Mouse (Mus musculus): ENCODE results near the gene Kif4.

Kif4 gene

DNA sequence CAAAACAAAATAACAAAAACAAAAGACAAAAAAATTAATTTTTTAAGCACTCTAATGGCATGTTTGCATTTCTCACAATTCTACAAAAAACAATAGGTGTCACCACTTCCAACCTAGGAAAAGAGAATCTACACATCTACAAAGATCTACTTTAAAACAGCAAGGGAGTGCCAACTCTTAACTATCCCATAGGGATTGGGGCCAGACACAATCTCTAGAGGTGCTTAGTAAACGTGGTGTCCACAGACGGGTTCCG is at the start of gene Kif4:
Gene Kif4 (plus strand): TSS at position 192 of the 256 bp plus-strand sequence.
- no peak for DNase-seq (ENCODE audit: extremely low spot score, low read depth, low spot score)

- DNase-seq (ENCODE audit: extremely low spot score, low read depth, low spot score) = no peak
These were observed 30.7 kb upstream of the Kif4 start, which contains the start of gene P2ry4 for GRCm38 (mm10) chrX:100594791-100595190. P2ry4 (minus strand) TSS chrX:100594869.

GRCm38 (mm10) chrX:100597439-100597838 is 28.1 kb upstream of the Kif4 start:
- DNase-seq (ENCODE audit: extremely low spot score, low read depth, low spot score) = peak; percentile 1

DNA sequence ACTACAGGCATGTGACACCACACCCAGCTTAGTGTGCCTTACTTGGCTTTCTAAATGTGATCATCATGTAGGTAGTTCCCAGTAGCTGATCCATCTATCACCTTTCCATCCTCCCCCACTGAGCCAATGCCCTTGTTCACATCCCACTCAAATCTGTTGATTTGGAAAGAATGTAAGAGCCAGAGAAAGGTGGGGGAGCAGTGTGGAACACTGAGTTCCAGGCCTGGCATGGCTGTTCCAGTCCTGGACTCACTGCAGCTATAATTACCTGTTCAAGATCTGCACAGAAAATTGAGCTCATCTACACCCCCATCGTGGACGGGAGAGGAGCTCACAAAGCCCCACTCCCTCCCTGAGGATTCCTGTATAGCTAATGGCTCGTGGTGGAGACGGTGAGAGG is 25.8 kb upstream of the Kif4 start:
- DNase-seq (ENCODE audit: extremely low spot score, low read depth, low spot score) = no peak

DNA sequence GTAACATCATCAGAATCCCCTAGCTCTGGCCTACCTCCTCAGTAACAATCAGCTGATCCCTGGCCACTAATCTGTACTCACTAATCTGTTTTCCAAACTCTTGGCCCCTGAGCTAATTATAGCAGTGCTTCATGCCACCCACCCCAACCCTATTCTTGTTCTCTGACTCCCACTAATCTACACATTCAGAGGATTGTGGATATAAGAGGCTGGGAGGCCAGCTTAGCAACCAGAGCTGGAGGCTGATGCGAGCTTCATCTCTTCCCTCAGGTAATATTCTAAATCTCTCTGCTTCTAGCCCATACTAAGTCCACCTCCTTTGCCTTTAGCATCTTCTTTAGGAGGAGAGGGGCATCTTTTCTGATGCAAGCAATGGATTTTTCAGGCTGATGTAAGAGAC is 20.2 kb upstream of the Kif4 start, which contains the start of gene Arr3:
Gene Arr3 (plus strand): TSS at position 184 of the 400 bp plus-strand sequence.
- DNase-seq (ENCODE audit: extremely low spot score, low read depth, low spot score) = no peak

DNA sequence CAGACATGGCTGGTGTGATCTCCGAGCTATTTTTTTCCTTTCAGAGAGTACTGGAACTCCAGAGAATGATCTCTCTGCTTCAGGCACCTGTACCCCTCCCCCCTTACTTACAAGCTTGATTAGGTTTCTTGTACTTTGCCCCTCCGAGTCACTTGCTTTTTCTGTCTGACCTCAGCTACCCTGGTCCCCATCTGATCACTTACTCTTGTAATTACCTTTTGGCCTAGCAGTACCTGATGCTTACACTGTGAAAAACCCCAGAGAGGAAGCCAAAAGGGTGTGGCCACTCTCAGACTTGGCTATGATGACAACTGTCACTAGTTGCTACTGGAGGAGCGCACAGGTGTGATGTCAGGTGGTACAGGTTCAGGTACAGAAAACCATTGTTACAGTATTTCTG is 7.0 kb upstream of the Kif4 start:
- DNase-seq (ENCODE audit: extremely low spot score, low read depth, low spot score) = no peak

DNA sequence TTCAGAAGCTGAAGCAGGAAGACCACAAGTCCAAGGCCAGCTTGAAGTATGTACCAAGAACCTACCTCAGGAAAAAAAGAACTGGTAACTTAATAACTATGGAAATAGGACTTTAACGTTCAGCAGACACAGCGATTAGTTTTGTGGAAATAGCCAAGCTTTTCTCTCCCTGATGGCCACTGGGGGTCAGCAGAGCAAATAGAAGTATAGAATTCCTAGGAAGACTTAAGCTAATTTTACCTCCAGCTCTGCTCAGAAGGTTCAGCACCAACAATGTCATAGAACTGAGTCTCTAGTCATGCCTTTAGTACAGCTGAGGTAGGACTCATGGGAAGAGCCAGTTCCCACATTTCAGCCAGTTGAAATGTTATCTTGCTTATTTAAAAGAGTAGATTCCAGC is 4.2 kb upstream of the Kif4 start:
- DNase-seq (ENCODE audit: extremely low spot score, low read depth, low spot score) = no peak

GRCm38 (mm10) chrX:100624242-100624641 is 1.3 kb upstream of the Kif4 start:
- DNase-seq (ENCODE audit: extremely low spot score, low read depth, low spot score) = no peak

DNA sequence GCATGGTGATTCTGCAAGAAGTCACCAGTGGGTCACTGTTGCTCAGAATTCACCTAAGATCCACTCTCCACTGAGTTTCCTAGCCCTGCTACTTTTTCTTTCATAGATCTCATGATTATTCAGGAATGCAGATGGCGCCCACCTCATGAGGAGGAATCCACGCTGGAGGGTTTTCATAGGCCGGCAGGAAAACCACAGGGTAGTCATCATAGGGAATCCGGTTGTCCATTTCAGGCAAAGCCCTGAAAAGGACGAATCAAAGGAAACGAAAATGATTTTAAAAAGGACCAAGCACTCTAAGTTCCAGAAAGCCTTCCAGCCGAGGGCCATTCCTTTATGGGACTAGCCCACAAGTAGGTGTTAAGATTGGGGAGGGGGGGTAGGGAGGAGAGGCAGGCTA is 391 bp upstream of the Kif4 start:
- no peak for DNase-seq (ENCODE audit: extremely low spot score, low read depth, low spot score)

GRCm38 (mm10) chrX:100625802-100626793 is 561 bp downstream of the Kif4 start, which contains the start of gene Pdzd11:
Pdzd11 (minus strand) TSS chrX:100626568.
- DNase-seq (ENCODE audit: extremely low spot score, low read depth, low spot score) = peak; percentile 49

GRCm38 (mm10) chrX:100629076-100629475 is 3.5 kb downstream of the Kif4 start:
- DNase-seq (ENCODE audit: extremely low spot score, low read depth, low spot score) = no peak

GRCm38 (mm10) chrX:100638477-100638876 is 12.9 kb downstream of the Kif4 start:
- no peak for DNase-seq (ENCODE audit: extremely low spot score, low read depth, low spot score)

DNA sequence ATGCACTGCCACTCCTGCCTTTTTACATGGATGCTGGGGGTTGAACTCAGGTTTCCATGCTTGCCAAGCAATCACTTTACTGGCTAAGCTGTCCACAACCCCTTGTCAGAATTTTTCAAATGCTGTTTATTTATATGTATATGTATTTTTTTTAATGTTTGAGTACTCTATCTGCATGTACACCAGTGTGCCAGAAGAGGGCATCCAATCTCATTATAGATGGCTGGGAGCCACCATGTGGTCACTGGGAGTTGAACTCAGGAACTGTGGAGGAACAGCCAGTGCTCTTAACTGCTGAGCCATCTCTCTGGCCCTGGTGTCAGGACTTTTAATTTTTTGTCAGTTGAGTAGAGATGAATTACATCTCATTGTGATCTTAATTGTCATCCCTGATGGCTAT is 27.3 kb downstream of the Kif4 start:
- DNase-seq (ENCODE audit: extremely low spot score, low read depth, low spot score) = no peak

GRCm38 (mm10) chrX:100664825-100665224 is 39.3 kb downstream of the Kif4 start:
- no peak for DNase-seq (ENCODE audit: extremely low spot score, low read depth, low spot score)

DNA sequence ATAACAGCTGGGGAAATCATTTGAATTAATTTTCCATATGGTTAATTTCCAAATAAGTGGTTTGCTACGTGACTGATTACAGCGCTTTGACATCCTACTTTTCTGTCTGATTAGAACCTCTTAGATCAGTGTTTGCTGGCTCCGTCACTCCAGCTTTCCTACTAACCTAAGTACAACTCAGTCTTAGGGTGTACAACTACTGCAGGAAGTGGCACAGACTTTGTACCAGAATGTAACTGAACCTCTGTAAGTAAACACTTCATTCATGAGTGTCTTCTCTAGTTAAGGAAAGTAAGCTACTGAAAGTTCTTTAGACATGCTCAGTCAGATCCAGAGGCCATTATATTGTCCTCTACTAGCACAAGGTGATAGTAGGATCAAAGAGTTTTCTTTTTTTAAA is 52.7 kb downstream of the Kif4 start:
- no peak for DNase-seq (ENCODE audit: extremely low spot score, low read depth, low spot score)

DNA sequence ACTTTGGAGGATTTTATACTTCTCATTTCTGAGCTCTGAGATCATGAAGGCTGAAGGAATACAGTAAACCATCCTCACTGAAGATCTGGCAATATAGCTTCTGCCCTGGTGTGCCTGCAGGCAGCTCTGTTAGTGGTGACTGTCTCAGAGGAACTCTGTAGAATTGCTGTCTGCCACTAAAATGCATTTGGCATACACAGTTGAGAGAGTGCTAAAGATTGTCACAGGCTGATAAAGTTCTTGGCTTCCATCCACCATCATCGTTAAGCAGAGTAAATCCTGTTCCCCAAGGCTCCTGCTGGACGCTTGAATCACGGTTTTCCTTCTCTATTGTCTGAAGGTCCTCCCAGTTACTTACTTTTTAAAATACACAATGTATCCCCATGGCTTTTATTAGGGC is 61.0 kb downstream of the Kif4 start:
- DNase-seq (ENCODE audit: extremely low spot score, low read depth, low spot score) = no peak

- DNase-seq (ENCODE audit: extremely low spot score, low read depth, low spot score) = no peak
These were observed 62.0 kb downstream of the Kif4 start for GRCm38 (mm10) chrX:100687360-100688032.

DNA sequence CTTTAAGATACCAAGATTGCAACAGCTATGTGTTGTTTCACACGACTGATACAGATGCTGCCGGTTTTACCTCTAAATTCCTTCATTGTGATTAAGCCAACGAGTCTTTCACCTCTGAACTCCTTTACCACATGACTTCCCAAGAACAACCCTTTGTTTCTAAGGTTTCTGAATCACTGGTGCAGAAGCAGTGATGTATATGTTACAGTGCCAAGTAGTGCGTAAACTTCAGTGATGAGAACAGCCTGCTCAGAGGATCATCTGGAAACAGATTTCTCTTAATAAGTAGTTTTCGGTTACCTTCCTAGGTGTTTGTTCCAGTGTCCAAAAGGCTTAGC is 62.5 kb downstream of the Kif4 start:
- no peak for DNase-seq (ENCODE audit: extremely low spot score, low read depth, low spot score)

GRCm38 (mm10) chrX:100696776-100697175 is 71.2 kb downstream of the Kif4 start:
- DNase-seq (ENCODE audit: extremely low spot score, low read depth, low spot score) = no peak

DNA sequence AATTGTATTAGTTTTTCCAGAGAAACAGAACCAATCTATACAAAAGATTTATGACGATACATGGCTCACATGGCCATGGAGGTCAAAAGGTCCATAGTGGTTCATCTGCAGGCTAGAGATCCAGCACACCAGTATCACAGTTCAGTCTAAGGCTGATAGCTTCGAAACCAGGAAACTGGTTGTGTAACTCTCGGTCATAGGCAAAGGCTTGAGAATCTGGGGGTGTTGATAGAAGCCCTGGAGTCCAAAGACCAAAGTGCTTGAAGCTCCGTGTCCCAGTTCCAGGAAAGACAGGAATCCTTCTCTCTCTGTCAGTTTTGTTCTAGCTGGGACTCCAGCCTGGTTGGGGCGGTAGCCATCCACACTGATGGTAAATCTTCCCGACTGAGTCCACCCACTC is 82.5 kb downstream of the Kif4 start:
- DNase-seq (ENCODE audit: extremely low spot score, low read depth, low spot score) = no peak

- DNase-seq (ENCODE audit: extremely low spot score, low read depth, low spot score) = no peak
These were observed 90.6 kb downstream of the Kif4 start for GRCm38 (mm10) chrX:100716173-100716572.

GRCm38 (mm10) chrX:100728947-100729346 is 103.4 kb downstream of the Kif4 start:
- no peak for DNase-seq (ENCODE audit: extremely low spot score, low read depth, low spot score)
